Mouse (Mus musculus): ENCODE data around the gene Ehmt1. TPM values are rescaled to one million over a fixed set of nuclear protein-coding genes. Genes with fewer than 3 reads are reported as not detected.

Ehmt1 gene
- polyA plus RNA-seq, 2 experiments from 2014 or later: 35.7 to 45.4 TPM

DNA sequence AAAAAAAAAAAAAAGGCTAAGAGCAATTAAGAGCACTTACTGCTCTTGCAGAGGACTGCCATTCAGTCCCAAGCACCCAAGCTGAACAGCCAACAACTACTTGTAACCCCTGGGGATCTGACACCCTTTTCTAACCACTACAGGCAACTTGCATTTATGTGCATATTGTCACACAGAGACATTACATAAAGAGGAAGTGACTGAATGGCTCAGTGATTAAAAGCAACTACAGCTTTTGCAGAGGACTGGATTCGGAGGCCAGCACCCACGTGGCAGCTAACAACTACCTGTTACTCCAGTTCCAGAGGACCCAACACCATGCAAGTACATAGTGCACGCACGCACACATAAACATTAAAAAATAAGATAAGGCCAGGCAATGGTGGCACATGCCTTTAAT, 8.9 kb downstream of the Ehmt1 start:
- no peak for ATAC-seq

DNA sequence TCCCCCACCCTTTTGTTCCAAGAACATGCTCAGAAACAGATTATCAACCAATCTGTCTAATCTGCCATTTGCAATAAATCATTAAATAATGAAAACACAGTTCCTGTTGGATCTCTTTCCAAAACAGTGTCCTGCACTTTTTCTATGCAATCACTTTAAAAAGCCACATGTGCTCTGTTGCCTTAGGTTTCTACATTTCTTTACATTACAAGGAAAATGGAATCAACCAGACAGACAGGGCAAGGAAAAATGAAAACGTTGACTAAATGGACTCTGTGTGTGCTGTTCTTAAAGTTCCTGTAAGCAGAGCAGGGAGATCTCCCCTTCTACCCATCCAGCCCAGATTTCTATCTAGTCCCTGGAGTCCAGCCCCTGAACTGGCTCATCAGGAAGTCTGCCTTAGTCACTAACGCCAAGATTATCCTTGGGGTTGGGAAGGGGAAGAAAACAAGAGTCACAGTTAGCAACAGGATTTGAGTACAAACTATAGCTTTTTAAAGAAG, 13.7 kb downstream of the Ehmt1 start:
- no peak for ATAC-seq

DNA sequence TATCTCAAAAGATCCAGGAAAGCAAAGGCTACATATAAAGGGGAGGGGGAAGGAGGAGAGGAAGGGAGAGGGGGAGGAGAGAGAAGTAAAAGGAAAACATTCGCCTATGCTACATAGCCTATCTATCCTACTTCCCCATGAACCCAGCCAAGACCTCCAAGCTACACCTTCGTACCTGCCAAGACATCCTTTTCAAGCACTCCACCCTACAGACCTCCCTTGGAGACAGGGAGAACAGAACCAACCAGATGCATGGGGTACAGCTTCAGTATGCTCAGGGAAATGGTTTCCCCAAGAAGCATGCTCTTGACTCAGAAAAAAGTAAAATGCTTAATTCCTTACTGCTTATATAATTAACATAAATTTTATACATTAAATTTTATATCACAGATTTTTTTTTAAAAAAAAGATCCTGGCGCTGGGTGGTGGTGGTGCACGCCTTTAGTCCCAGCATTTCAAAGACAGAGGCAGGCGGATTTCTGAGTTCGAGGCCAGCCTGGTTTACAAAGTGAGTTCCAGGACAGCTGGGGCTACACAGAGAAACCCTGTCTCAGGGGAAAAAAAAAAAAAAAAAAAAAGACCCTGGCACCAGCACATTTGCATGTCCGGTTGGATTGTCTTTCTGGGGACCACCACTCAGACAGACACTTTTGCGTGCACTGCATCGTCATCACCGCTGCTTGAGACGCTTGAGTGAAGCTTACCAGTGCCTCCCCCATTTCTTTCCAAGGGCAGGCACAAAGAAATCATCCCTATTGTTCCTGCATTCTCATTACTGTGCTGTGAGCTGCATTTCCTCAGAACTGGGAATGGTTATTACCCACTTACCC, 14.4 kb downstream of the Ehmt1 start:
- ATAC-seq: no peak

DNA sequence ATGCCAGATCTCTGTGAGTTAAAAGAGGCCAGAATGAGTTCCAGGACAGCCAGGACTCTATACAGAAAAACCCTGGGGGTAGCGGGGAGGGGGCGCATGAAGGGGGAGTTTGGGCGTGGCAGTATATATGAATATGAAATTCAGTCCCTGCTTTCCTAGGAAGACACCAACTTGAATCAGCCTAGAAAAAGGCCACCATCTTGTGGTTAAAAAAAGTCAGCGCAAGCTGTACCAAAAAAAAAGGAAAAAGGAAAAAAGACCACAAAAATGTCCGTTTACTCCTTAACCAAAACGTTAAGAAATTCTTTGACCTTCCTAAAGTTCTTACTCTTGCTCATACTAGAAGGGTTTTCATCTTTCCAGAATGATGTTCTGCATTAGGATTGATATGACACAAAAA, 16.4 kb downstream of the Ehmt1 start:
- no peak for ATAC-seq

DNA sequence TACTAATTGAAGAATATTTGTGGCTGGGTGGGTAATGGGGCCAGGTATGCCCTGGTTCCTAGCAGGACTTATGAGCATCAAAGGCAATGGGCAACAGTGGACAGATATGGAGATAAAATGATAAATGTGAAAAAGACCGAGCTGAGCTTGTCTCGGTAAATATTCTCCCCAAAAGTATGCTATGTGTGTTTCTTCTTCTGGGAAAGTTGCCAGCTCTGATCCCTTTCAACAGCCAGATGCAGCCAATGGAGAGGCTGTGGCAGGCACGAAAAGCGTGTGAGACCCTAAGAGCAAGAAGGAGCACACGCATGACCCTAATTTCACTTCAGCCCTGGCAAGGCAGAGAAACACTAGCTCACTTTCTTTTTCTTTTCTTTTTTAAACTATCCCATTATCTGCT, 18.4 kb downstream of the Ehmt1 start:
- ATAC-seq: no peak

DNA sequence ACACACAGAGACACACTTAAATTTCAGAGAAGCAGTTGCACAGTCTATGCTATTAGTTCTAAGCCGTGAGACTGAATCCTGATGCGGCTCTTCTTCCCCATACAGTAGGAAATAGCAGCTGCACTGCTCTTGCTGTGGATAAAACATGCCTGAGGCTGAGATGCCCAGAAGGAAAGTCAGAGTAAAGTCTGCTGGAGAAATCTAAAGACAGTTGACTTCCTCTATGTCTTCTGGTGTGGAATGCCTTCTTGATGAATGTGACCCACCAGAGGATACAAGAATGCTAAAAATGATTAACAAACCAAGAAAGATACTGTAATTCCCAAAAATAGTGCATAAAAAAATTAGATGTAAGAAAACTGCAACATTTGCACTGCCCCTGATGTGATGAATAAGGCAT, 20.1 kb downstream of the Ehmt1 start:
- ATAC-seq: no peak

DNA sequence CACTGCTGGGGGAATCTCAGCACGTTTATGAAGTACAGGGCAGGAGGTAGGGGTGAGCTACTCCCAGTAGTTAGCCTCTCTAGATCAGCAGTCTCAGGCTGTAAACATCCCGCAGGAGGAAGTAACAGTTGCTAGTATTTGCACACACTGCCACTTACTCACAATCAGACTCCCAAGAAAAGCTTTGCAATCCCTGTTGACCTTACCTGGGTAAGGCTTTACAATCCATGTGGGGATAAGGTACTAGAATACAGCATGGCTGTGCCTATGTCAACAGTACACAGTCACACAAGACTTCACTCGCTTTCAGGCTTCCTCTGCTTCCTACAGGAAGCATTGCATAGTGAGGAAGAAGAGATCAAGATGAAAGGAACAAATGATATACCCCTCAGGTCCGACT, 22.7 kb downstream of the Ehmt1 start:
- no peak for ATAC-seq

DNA sequence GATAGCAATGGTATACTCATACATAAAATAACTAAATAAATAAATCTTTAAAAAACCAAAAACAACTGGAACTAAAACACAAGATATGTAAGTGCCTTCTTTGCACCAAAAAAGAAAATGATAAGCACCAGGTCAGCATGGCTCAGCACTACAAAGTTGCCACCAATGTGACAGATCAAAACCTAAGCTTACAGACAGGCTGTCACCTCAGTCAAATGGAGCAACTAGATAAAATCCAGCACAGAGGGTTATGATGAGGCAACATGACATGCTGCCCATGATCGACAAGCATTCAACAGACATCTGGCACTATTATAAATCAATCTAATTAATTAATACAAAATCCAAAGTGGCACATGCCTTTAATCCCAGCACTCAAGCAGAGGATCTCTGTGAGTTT, 25.2 kb downstream of the Ehmt1 start:
- ATAC-seq: no peak

DNA sequence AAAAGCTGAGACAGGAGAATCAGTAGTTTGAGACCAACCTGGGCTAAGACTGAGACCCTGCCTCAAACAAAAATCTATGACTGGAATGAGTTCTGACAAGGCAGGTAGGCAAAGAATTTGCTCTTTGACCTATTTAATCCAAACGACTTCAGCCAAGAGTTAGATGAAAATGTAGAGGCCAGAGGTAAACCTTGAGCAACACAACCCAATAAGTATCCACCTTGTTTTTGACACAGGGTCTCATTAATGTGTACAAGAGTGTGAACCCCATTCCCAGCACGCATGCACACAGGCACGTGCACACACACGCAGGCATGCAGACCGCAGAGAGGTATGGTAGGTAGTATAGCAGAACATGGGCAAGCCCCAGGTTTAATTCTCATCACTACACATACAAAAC, 27.1 kb downstream of the Ehmt1 start:
- ATAC-seq: no peak

DNA sequence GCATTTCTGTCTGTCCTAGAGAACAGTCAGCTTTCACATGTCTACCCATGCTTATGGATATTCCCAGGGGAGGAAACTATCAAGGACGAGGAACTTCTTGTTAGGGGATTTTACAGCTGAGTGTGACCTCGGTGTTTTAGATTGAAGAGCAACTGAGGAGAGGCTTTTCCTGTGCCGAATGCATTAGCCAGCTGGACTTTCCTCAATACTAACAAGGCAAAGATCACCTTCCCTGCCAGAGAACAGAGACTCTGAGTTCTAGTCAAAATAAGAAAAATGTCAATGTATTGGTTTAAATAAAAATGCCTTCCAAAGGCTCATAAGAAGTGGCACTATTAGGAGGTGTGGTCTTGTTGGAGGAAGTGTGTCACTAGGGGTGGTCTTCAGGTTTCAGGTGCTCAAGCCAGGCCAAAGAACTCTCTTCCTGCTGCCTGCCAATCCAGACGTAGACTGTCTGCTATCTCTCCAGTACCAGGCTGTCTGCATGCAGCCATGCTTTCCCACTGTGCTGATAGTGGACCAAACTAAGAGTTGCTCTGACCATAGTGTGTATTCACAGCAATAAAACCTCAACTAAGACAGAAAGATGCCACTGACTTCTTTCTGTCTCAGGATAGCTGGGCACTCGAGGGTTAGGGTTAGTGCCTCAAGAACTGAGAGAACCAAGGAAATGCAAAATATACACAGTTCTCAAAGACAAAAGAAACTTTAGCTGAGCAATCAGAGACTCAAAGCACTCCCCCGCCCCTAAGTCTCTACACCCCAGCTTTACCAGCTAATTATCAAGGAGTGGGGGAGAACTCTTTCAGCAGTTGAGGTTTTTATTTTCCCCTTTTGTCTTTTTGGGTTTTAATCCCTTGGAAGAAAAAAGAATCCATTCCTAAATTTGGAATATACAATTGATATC, 28.6 kb downstream of the Ehmt1 start:
- ATAC-seq: no peak

DNA sequence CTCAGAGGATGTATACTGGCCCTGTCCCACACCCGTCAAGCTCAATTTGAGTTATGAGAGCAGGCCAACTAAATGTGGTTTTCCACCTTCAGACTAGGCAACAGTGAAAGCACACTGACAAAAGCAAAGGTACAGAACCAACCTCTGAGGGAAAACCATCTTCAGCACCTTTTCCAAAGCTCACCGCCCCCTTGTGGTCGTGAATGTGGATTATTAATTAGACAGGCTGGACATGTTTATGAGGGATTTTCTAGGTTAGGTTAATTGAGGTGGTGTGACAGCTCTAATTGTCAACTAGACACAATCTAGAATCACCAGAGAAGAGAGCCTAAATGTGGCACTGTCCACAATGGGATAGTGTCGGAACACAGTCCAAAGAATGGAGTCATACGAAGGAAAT, 30.5 kb downstream of the Ehmt1 start:
- ATAC-seq: no peak

DNA sequence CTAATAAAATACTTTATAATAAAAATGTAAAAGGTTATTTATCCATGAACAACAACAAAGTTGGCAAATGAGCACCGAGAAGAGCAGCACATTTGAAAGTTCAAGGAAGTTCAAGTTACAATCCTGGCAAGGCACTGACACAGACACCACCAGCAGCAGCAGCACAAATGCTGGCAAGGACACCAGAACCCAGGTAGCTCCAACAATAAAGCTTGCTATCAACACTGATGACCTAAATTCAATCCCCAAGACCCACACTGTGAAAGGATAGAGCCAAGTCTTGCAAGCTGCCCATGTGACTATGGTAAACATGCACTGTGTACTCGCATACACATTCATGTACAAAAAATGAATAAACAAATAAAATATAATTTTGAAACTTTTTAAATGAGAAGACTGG, 38.7 kb downstream of the Ehmt1 start:
- ATAC-seq: no peak

DNA sequence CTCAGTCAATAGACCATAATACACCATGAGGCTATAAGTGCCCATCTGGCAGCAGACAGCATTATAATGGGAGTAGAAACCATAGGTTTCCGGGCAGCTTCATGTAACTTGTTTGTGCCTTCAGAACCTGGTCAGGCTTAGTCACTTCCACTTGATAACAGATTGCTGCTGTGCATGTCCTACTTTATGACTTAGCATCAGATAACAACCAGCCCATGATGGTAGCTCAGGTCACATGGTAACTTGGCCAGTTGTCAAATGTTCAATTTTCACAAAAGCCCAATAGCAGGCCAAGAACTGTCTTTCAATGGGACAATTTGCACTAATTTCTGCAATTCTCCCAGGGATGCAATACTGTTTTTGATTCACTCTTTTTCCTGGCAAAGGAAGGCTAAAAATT, 48.5 kb downstream of the Ehmt1 start:
- no peak for ATAC-seq

DNA sequence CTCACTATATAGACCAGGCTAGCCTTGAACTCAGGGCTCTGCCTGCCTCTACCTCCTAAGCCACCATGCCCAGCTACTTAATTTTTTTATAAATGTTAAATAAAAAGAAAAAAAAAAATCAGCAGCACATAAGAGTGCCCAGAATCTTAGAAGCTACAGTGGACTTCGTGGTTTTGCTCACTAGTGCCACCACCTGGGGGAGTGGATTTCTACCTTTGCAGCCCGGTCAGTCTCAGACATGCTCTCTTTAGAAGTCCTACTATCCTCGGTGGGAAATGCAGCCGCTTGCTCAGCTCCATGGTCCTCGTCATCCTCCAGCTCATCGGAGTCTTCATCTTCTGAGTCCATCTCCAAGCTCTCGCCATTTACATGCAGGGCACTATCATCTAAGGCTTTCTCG, 56.4 kb downstream of the Ehmt1 start:
- ATAC-seq: no peak

DNA sequence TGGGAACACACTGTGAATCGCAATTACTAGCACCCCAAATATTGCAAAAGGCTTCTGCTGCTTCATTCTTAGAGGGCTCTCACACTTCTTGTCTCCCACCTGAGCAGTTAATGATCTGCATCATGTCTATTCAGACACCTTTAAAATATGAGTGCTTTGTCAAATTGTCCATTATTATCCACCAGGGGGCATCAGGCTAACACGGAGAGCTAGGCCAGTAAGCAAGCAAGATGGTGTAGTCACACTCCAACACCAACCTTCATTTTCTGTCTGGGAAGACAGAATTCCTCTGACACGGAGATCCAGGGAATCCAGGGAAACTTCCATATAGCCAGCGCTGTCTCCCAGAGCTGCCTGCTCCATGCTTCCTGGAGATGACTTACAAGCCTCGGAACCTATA, 67.0 kb downstream of the Ehmt1 start:
- ATAC-seq: no peak

DNA sequence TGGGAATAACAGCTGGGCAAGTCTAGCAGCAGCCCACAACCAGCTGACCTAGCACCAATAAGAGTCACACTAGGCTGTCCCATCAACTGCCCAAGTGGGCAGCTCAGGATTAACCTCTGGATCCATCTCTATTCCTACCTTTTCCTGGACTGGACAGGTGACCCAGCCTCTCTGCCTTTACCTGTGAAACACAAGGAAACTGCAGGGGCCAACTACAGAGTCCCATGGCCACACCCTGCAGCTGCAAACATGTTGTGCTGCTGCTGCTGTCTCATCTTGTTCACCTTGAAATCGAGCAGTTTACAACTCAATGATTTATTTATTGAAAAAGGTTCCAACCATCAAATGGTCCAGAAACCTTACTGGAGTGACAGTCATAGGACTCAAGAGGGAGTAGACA, 72.9 kb downstream of the Ehmt1 start:
- ATAC-seq: no peak

DNA sequence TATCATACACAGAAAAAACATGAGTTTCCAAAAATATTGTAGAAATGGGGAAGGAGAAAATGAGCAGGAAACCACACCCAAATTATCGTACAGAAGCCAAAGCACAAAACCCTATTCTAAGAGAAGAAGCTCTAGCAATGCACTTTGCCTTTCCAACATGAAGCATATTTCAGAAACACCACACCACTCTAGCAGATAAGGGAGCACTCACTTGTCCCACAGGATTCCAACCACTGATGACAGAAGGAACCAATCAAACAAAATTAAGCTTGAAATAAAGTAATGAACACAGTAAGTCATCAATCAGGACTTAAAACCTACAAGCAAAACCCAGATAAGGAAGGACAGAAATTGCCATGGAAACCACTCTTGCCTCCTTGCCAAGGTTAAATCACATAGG, 74.2 kb downstream of the Ehmt1 start:
- no peak for ATAC-seq

DNA sequence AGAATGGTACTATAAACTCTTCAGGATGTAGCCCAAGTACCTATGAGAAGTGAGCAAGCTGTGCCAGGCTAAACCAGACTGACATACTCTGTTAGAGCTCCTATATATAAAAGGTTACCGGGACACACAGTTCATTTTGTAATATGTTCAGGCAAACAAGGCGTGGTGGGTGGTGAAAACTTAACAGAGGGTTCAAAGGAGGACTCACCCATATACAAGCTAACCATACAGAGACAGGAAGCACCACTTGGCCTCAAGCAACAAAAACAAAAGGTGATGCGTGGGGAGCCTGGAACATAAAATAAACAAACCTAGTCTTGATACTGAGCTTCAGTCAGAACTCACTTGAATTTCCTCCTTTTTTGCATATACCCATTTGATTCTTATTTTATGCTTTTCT, 88.8 kb downstream of the Ehmt1 start:
- ATAC-seq: peak; percentile 88

DNA sequence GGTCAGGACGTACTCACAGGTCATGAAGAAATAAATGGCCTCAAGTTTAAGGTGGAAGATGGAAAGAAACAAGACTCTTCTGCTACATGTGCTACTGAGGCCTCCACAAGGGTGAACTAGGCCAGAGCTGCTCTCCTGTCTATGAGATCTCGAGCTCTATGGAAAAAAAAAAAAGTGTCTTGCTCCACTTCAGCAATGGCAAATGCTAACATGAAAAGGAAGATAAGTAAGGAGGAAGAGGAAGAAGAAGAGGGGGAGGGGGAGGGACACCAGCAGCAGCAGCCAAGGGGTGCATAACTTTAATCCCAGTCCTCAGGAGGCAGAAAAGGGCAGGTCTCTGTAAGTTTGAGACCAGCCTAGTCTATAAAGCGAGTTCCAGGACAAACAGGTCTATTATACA, 109.7 kb downstream of the Ehmt1 start:
- no peak for ATAC-seq

DNA sequence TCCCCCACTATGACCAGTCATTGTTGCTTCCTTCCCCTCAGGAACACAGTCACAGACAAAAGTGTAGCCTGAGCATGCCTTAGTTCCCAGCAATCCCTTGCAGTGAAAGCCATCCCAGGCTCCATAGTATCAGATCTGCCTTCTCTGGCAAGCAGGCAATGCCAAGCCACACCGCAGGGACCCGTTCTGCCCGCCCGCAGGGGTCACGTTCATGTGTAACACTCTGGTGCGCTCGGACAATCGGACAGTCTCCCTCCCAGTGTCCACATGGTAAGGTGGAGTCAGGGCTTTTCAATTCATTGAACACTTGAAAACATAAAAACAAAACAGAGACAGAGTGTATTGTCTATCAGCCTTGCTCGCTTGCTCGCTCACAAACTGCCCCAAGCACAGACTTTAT, 111.7 kb downstream of the Ehmt1 start:
- ATAC-seq: no peak

DNA sequence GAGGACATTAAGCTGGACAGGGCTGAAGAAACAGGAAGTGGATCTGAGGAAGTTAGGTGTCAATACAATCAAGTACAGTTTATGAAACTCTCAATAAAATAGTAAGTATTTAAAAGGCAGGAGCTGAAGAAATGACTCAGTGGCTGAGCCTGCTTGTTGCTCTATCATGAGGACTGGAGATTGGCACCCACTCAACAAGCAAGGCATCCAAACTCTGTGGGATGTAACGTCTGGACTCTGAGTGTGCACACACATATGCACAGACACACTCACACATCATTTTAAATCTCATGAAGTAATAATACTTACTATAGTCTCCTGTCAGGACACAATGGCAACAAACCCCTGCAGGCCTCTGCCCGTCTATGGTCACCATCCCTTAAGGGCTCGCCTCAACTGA, 112.4 kb downstream of the Ehmt1 start:
- ATAC-seq: no peak

DNA sequence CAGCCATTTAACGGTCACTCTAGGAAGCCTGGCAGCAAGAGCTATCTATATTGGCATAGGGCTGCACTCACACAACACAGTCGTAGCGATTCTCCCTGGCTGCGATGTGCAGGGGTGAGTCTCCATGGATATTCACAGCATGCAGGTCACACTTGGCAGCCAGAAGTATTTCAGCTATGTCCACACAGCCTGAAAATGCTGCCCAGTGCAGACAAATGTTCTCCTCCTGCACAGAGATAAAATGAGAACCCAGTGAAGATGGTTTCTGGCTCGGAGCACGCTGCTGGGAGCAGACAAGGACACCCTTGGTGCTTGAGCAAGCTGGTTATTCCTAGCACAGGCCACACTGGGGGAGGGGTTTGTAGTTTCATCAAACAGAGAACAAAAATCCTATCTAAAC, 113.3 kb downstream of the Ehmt1 start:
- ATAC-seq: no peak

DNA sequence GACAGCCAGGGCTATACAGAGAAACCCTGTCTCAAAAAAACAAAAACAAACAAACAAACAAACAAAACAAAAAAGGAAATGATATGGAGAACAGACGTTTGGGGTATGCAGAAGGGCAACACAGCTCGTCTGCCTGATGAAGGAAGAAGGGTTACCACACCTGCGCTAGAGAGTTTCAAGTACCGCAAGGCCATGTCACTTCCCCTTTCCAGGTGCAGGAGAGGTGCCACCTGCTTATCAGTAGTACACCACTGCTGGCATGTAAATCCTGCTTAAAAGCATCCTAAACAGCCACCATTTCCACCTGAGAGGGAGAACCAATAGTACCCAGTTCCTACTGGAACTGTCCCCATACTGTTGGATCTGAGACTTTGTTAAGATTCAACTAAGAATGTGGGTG, 113.8 kb downstream of the Ehmt1 start:
- no peak for ATAC-seq
